Mouse (Mus musculus): Measurements from ENCODE around the gene Ap3b1.
"Not testable (repeated sequence)": the region's sequence is repeated elsewhere in the genome, so short reads cannot be mapped to it uniquely, and the experiment has no call there.

Gene Ap3b1

GRCm38 (mm10) chr13:94358401-94359265 lies at the start of gene Ap3b1:
TSS of gene Ap3b1 (plus strand) at chr13:94358960.
- peak; percentile 84 to 89 for DNase-seq (ENCODE audit: low spot score in 2 of 2)

- not testable (repeated sequence) for DNase-seq (ENCODE audit: low spot score in 2 of 2)
These were observed 45.9 kb upstream of the Ap3b1 start for GRCm38 (mm10) chr13:94312812-94313211.

GRCm38 (mm10) chr13:94316975-94317511 lies 41.7 kb upstream of the Ap3b1 start:
- no peak for DNase-seq (ENCODE audit: low spot score in 2 of 2)

- DNase-seq (ENCODE audit: low spot score in 2 of 2), result no peak
These were observed 37.5 kb upstream of the Ap3b1 start for GRCm38 (mm10) chr13:94321094-94321792.

GRCm38 (mm10) chr13:94322475-94322874 lies 36.3 kb upstream of the Ap3b1 start:
- no peak for DNase-seq (ENCODE audit: low spot score in 2 of 2)

- no peak for DNase-seq (ENCODE audit: low spot score in 2 of 2)
These were observed 30.7 kb upstream of the Ap3b1 start for GRCm38 (mm10) chr13:94328063-94328462.

GRCm38 (mm10) chr13:94329005-94329404 lies 29.8 kb upstream of the Ap3b1 start:
- not testable (repeated sequence) for DNase-seq (ENCODE audit: low spot score in 2 of 2)

- DNase-seq (ENCODE audit: low spot score in 2 of 2), result no peak
These were observed 28.3 kb upstream of the Ap3b1 start for GRCm38 (mm10) chr13:94330392-94330979.

- no peak for DNase-seq (ENCODE audit: low spot score in 2 of 2)
These were observed 20.4 kb upstream of the Ap3b1 start for GRCm38 (mm10) chr13:94338357-94338756.

- no peak for DNase-seq (ENCODE audit: low spot score in 2 of 2)
These were observed 15.6 kb upstream of the Ap3b1 start for GRCm38 (mm10) chr13:94343192-94343591.

GRCm38 (mm10) chr13:94344600-94344999 lies 14.2 kb upstream of the Ap3b1 start:
- not testable (repeated sequence) for DNase-seq (ENCODE audit: low spot score in 2 of 2)

- DNase-seq (ENCODE audit: low spot score in 2 of 2), result no peak
These were observed 4.2 kb upstream of the Ap3b1 start for GRCm38 (mm10) chr13:94354584-94354983.

GRCm38 (mm10) chr13:94358101-94358400 lies 709 bp upstream of the Ap3b1 start:
- peak in 1 of 2 experiments; percentile 32 for DNase-seq (ENCODE audit: low spot score in 2 of 2)

GRCm38 (mm10) chr13:94359282-94359920 lies 641 bp downstream of the Ap3b1 start:
- no peak for DNase-seq (ENCODE audit: low spot score in 2 of 2)

- not testable (repeated sequence) for DNase-seq (ENCODE audit: low spot score in 2 of 2)
These were observed 2.3 kb downstream of the Ap3b1 start for GRCm38 (mm10) chr13:94361013-94361580.

- no peak for DNase-seq (ENCODE audit: low spot score in 2 of 2)
These were observed 5.6 kb downstream of the Ap3b1 start for GRCm38 (mm10) chr13:94364336-94364735.

- DNase-seq (ENCODE audit: low spot score in 2 of 2), result no peak
These were observed 6.5 kb downstream of the Ap3b1 start for GRCm38 (mm10) chr13:94365108-94365907.

- DNase-seq (ENCODE audit: low spot score in 2 of 2), result no peak
These were observed 9.1 kb downstream of the Ap3b1 start for GRCm38 (mm10) chr13:94367869-94368268.

GRCm38 (mm10) chr13:94370521-94370920 lies 11.8 kb downstream of the Ap3b1 start:
- DNase-seq (ENCODE audit: low spot score in 2 of 2), result no peak

GRCm38 (mm10) chr13:94372066-94372465 lies 13.3 kb downstream of the Ap3b1 start:
- DNase-seq (ENCODE audit: low spot score in 2 of 2), result no peak

GRCm38 (mm10) chr13:94374131-94374530 lies 15.4 kb downstream of the Ap3b1 start:
- DNase-seq (ENCODE audit: low spot score in 2 of 2), result no peak

Data from cerebellum, postnatal 4 days (tissue).